Mouse (Mus musculus) macrophage (primary cell): ENCODE results near the gene Tmem102. TPM values are rescaled to one million over a fixed set of nuclear protein-coding genes. Genes with fewer than 3 reads are reported as not detected.
A peak's percentile ranks its signal among the peaks of the same experiment; 100 is the strongest.

Source experiments
- H3K27ac ChIP-seq: fragments of 350-480 bp; formaldehyde crosslinking; 2 replicates; pipeline ENCODE4 v1.9.0; 2021
- H3K36me3 ChIP-seq: fragments of 350-480 bp; formaldehyde crosslinking; 2 replicates; pipeline ENCODE4 v1.9.0; 2021; ENCODE audit errors: inconsistent target
- H3K4me3 ChIP-seq: fragments of 350-480 bp; formaldehyde crosslinking; 2 replicates; pipeline ENCODE4 v1.9.0; 2021; ENCODE audit errors: inconsistent target
- H3K79me2 ChIP-seq: fragments of 350-480 bp; formaldehyde crosslinking; 2 replicates; pipeline ENCODE4 v1.9.0; 2021; ENCODE audit errors: inconsistent target
- WGBS: methylation state at CpG from one replicate; pipeline ENCODE4 v1.1.7; 2026; ENCODE audit warnings: inconsistent platforms; ENCODE audit not compliant: missing documents; 5-methylcytosine and 5-hydroxymethylcytosine counted together
- polyA plus RNA-seq: library from polyadenylated mRNA; stranded (reverse); fragments of 250-400 nt; gene quantifications from 3 replicates; pipeline ENCODE4 v1.2.4, GENCODE M21; 2018; ENCODE audit warnings: inconsistent platforms

Tmem102 gene
- polyA plus RNA-seq, 1 experiment from 2014 or later, result not detected

DNA sequence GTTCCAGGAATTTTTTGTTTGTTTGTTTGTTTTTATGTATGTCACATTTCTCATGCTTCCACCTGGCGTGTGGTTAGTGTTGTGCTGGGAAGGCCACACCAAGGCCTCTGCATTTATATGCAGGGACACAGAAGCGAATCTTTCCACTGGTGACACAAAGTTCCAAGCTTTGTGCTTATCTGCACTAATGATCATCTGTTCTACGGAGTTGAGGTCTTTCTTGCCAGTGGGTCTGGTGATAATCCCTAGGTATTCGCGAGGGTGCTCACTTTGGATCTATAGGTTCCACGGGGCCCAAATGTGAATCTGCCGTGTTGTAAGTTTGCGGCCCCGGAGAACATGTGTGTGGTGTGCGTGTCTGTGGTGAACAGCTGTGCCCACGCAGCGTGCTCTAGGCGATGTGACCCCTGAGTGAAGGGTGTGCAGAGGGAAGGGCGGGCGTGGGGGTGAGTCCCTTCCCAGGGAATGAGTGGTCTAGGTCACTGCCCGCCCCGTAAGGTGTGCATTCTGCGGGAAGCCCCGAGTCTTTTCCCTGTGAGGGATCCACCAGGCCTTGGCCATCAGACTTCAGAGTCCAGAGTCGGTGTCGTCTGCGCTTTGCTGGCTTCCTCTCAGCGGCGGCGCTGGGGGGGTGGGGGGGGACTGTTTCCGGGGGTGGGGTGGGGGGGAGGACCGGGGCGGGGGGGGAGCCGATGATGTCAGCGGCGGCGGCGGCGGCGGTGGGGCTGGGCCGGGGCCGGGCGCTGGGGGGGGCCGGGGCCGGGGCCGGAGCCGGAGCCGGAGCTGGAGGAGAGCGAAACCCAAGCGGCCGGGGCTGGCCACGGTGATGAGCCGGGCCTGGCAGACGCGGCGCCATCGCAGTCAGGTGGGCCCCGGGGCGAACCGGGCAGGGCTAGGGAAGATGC is 40.0 kb downstream of the Tmem102 start, which contains the start of gene Zbtb4:
Gene Zbtb4, plus strand, starts transcription at position 692 of the 905 bp plus-strand sequence.
- WGBS, result 27% methylated on average over 16 of the region's 55 CpGs
- Histone ChIP-seq H3K4me3 (peak within 1 kb of the TSS; percentile 53), H3K27ac (no peak within 1 kb of the TSS), H3K79me2 (peaks cover 40% of the 10 kb centered on the region), H3K36me3 (no peaks in the 10 kb centered on the region)

DNA sequence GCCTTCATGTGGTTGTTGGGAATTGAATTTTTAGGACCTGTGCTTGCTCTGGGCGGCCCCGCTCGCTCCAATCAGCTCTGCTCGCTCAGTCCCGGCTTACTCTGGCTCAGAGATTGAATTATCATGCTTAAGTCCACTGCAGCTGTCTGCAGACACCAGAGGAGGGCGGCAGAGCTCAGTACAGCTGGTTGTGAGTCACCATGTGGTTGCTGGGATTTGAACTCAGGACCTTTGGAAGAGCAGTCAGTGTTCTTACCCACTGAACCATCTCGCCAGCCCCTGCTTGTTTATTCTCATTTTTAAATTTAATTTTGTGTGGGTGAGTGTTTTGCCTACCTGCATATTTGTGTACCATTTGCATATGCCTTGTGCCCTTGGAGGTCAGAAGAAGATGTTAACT is 41.9 kb downstream of the Tmem102 start:
- WGBS, result 90% methylated on average over 7 of the region's 7 CpGs
- H3K4me3 ChIP-seq, result no peak overlapping the region
- H3K36me3 ChIP-seq, result no peaks in the 10 kb centered on the region
- no peak overlapping the region for H3K27ac ChIP-seq
- peaks cover 22% of the 10 kb centered on the region for H3K79me2 ChIP-seq

DNA sequence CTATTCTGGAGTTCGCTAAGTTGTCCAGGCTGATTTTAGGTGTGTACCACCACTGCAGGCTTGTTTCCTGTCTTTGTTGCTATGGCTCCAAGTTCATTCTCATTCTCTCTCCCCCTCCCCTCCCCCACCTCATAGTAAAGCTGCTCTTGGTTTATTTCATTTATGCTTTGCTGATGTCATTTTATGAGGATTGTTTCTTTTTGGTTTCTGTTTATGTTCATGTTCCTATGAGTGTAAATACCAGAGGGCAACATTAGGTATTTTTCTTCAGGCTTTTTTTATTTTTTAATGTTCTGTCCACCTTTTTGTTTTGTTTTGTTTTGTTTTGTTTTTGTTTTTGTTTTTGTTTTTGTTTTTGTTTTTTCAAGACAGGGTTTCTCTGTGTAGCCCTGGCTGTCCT is 43.6 kb downstream of the Tmem102 start, which contains the start of gene Slc35g3:
Gene Slc35g3, minus strand, starts transcription at position 101 of the 400 bp plus-strand sequence.
- no peak within 1 kb of the TSS for H3K27ac ChIP-seq
- H3K79me2 ChIP-seq, result peaks cover 15% of the 10 kb centered on the region
- WGBS, result 67% methylated on average over 1 of the region's 1 CpGs
- H3K4me3 ChIP-seq, result no peak within 1 kb of the TSS
- H3K36me3 ChIP-seq, result no peaks in the 10 kb centered on the region

DNA sequence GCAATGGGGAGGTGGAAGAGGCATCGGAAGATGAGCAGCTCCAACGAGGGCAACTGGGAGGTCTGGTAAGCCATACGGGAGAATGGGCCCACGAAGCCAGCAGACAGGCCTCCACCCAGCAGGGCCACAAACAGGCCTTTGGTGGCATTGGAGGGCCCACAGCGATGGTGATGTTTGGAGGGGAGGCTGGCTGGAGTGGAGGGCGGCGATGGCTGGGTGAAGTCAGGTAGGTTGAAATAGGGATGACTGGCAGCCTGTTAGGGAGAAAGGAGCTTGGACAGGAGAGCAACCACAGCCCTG is 44.6 kb downstream of the Tmem102 start:
- Histone ChIP-seq H3K79me2 (peaks cover 20% of the 10 kb centered on the region), H3K36me3 (no peaks in the 10 kb centered on the region), H3K4me3 (no peak overlapping the region), H3K27ac (no peak overlapping the region)
- WGBS, result 100% methylated on average over 6 of the region's 7 CpGs

DNA sequence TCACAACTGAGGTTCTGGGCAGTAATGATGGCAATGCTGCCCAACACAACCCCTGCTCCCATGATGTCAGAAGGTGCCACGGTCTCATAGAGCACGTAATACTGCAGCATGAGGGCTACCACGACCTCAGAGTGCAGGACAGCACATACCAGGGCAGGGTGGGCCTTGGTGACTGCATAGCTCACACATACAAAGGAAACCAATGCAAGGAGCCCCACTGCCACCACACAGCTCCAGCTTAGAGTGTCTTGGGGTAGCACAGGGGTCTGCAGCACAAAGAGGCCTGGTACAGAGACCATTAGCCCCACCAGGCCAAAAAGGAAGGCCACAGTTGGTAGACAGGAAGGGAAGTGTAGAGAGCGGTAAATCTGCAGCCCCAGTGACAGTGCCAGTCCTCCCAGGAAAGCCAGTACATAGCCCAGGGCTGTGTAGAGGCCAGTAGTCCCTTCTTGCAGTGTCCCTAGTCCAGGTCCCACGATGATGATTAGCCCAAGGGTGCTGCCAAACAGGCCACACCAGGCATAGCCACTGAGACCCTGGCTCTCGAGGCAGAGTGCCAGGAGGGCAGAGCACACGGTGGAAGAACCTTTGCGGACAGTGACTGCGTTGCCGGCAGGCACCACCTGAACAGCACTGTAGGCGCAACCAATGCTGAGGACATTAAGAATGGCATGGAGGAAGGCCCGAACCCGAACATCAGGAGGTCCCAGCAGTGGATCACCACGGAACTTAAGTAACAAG is 45.1 kb downstream of the Tmem102 start:
- 73% methylated on average over 10 of the region's 14 CpGs for WGBS
- Histone ChIP-seq H3K36me3 (no peaks in the 10 kb centered on the region), H3K4me3 (no peak overlapping the region), H3K27ac (no peak overlapping the region), H3K79me2 (peaks cover 25% of the 10 kb centered on the region)

DNA sequence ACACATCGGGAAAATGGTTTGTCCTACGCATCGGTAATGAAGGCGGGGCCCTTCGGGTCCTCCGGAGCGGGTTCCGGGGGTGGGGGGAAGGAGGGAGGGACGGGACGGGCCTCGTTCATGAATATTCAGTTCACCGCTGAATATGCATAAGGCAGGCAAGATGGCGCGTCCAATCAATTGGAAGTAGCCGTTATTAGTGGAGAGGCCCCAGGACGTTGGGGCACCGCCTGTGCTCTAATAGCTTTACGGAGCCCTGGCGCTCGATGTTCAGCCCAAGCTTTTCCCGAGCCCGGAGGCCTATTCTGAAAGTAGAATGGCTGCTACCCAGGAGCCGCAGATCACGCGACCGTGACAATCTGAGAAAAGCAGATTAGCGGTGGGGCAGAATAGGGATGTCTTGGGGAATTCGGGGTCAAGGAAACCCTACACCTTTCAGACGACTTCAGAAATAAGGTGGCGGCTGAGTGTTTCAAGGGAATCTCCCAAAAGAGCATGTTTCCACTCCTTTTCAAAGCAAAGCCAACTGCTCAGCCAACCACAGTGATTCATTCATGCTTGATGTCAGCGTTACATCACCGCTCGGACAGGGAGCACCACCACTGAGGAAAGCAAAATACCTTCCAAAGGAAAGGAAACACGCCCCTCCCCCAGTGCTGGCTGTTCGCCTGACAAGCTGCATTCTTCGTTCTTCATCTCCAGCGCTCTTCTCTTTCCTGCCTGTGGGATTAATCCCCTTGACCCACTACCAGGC is 46.3 kb downstream of the Tmem102 start:
- Histone ChIP-seq H3K36me3 (no peaks in the 10 kb centered on the region), H3K27ac (peak overlapping the region; percentile 95), H3K79me2 (peaks cover 37% of the 10 kb centered on the region), H3K4me3 (peak overlapping the region; percentile 53)
- WGBS, result 2% methylated on average over 37 of the region's 37 CpGs

DNA sequence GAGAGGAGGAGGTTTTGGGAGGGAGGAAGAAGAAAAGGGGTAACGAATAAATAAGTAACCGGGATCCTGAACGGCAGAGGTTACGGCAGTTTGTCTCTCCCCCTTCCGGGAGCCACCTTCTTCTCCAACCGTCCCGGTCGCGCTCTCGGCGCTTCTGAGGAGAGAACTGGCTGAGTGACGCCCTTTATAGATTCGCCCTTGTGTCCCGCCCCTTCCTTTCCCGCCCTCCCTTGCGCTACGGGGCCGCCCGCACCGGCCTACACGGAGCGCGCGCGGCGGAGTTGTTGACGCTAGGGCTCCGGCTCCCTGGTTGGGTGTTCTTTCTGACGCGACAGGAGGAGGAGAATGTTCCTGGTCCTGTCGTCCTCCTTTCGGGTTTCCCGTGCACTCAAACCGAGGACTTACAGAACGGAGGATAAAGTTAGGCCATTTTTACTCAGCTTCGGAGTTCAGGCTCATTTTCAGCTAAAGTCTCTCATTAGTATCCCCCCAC is 46.9 kb downstream of the Tmem102 start, which contains the start of gene Polr2a:
Gene Polr2a, minus strand, starts transcription at position 160 of the 493 bp plus-strand sequence.
- H3K79me2 ChIP-seq, result peaks cover 43% of the 10 kb centered on the region
- H3K27ac ChIP-seq, result peak within 1 kb of the TSS; percentile 95
- H3K36me3 ChIP-seq, result no peaks in the 10 kb centered on the region
- WGBS, result under 1% methylated on average over 34 of the region's 36 CpGs
- H3K4me3 ChIP-seq, result peak within 1 kb of the TSS; percentile 53

DNA sequence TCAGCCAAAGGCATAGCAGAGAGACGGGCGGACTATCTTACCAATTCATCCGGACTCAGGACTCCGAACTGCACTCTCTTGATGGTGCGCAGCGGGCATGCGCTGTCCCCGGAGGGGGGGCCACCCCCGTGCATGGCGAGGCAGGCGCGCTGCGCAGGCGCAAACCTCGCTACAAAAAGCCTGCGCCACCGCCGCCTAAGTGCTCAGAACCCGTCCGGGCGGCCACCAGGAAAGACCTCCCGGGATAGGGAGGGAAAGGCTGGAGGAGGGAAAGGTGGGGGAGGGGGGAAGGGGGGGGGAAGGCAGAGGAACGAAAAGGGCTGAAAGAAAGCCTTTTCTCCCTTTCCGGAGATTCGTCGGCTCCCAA is 47.4 kb downstream of the Tmem102 start:
- WGBS, result under 1% methylated on average over 17 of the region's 26 CpGs

DNA sequence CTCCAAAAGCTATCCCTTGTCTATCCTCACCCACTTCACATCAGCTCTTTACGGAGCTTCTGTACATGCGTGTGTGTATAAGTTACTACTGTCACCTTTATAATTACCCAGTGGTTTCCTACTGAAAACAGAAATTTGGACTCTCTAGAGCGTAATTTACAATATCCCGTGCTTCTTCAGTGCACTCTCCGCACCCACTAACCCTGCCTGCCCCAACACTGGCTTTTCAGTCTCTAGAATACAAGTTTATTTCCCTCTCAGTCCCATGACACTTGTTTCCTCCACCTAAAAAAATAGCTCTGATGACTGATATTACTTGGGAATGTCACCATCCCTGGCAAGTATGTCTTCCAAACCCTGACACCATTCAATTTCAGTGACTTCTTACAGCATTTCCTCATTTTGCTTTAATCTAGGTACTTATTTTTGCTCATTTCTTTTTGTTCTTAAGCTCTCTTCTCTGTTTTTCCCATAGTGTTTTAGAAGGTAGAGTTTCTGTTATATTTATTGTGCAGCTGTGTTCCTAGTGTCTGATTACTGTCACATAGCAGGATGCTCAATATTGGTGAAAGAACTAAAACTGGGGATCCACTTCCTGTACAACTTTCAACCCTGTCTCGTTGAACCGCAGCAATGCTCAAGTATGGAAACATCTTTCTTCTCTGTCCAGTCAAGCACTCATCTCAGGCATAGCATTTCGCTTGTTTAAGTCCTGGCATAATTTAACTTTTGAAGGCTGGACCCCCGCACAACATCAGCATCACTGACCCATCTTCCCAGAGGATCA is 47.9 kb downstream of the Tmem102 start:
- Histone ChIP-seq H3K36me3 (no peaks in the 10 kb centered on the region), H3K79me2 (peaks cover 54% of the 10 kb centered on the region), H3K4me3 (peak overlapping the region; percentile 53), H3K27ac (peak overlapping the region; percentile 95)
- WGBS, result 42% methylated on average over 9 of the region's 9 CpGs

More for the DNA sequence above, 47.4 kb downstream of the Tmem102 start:
- Histone ChIP-seq H3K36me3 (no peaks in the 10 kb centered on the region), H3K4me3 (peak overlapping the region; percentile 53), H3K79me2 (peaks cover 48% of the 10 kb centered on the region), H3K27ac (peak overlapping the region; percentile 95)

DNA sequence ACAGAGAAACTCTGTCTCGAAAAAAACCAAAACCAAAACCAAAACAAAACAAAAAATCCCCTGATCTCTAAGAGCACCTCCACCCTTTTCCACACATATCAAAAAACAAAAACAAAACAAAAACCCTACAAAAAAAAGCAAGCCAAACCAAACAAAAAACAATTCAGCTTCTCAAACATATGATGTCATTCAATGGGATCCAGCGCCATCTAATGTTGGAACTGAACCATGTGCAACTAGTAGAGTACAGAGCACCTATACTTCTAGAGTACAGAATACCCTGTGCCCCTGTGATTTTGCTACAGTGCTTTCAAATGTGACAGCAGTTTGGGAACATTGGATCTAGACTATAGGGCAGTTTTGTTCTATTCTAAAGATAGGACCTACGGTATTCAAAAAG is 50.7 kb downstream of the Tmem102 start:
- Histone ChIP-seq H3K4me3 (no peak overlapping the region), H3K36me3 (no peaks in the 10 kb centered on the region), H3K79me2 (peaks cover 82% of the 10 kb centered on the region), H3K27ac (0 out of 2 replicates have a peak overlapping the region, but pooled peaks have one; percentile 17)
- WGBS, result 27% methylated on average over 3 of the region's 3 CpGs

DNA sequence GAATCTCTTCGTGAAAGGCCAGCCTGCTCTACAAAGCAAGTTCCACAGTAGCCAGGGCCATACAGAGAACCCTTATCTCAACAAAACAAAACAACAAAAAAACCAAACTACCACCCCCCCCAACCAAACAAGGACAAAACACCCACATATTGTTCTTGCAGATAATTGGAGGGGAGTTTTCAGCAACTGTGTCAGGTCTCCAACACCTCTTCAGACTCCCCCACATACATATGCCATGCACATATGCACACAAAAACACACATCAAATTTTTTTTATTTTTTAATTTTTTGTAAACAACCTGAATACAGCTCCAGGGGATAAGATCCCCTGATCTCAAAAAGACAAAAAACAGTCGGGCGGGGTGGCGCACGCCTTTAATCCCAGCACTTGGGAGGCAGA is 51.2 kb downstream of the Tmem102 start:
- H3K36me3 ChIP-seq, result no peaks in the 10 kb centered on the region
- H3K79me2 ChIP-seq, result peaks cover 86% of the 10 kb centered on the region
- peak overlapping the region; percentile 17; the same call in 1 of the 2 replicates for H3K27ac ChIP-seq
- H3K4me3 ChIP-seq, result no peak overlapping the region
- WGBS, result 67% methylated on average over 1 of the region's 5 CpGs
